ENCODE assay signal across 28 mouse cellular contexts in the genomic region with DNA sequence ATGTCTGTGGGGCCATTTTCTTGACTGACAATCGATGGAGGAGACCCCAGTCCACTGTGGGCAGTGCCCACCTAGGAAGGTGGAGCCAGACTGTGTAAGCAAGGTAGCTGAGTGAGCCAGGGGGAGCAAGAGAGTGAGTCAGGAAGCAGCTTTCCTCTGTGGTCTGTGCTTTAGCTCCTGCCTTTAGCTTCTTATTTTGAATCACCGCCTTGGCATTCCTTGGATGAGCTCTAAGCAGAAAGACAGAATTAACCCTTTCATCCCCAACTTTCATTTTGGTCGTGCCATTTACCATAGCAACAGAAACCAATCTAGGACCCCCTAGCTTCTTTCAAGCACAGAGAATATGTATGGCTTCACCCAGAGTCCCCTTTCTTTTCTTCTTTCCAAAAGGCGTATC. TPM values are rescaled to one million over a fixed set of nuclear protein-coding genes. Genes with fewer than 3 reads are reported as not detected.
DNase-seq lines count a peak whose midpoint lies in the region; ATAC-seq lines count a peak whose summit lies in the region.
"Had no signal": no experiment of that assay in that cellular context is flagged by ENCODE, and none has a peak within 500 bp of the region (broad histone marks: within the 10 kb centered on the region; RNA-seq: fewer than 3 reads in every experiment).

No protein-coding gene starts in this region.

- no peaks in the 10 kb centered on the region for H3K36me3 ChIP-seq in heart, embryonic 10.5 days
- no peaks in the 10 kb centered on the region for H3K36me3 ChIP-seq in limb, embryonic 12.5 days
- H3K36me3 ChIP-seq in limb, embryonic 10.5 days = no peaks in the 10 kb centered on the region
- H3K36me3 ChIP-seq: embryonic facial prominence, embryonic 12.5 days; forebrain, embryonic 10.5 days; G1E; heart, embryonic 13.5 days; hindbrain, embryonic 12.5 days; hindbrain, embryonic 15.5 days had no signal

- H3K4me1 ChIP-seq in heart, embryonic 10.5 days = peaks cover 27% of the 10 kb centered on the region
- peaks cover 20% of the 10 kb centered on the region for H3K4me1 ChIP-seq in limb, embryonic 12.5 days (replicated peaks)
- H3K4me1 ChIP-seq in limb, embryonic 10.5 days = peaks cover 29% of the 10 kb centered on the region
- H3K4me1 ChIP-seq: forebrain, embryonic 13.5 days had no signal

- DNase-seq in heart, embryonic 10.5 days (ENCODE audit: low spot score) = peak; percentile 52
- no peak for DNase-seq in heart, postnatal 25 days (ENCODE audit: low spot score)
- no peak for DNase-seq in limb, embryonic 10.5 days (ENCODE audit: low spot score)
- DNase-seq in 3T3-L1 (ENCODE audit: low read depth, low spot score) = peak; percentile 60
- DNase-seq in ZHBTc4 (ENCODE audit: low read depth, low spot score) = peak; percentile 31
- DNase-seq in cerebellum, adult 18-20 months = no peak
- no peak for DNase-seq in thymus, adult 18-20 months
- DNase-seq: adrenal gland, adult 2 months; adrenal gland, postnatal 14 days; cerebellum, adult 11 months; cerebellum, adult 8-10 months; cerebellum, postnatal 10 days; cerebellum, postnatal 36 days; embryo, embryonic 11 days; gastrocnemius, postnatal 14 days; heart, adult 18-20 months; heart, postnatal 14 days had no signal

- H3K4me2 ChIP-seq in limb, embryonic 12.5 days = no peak overlapping the region
- H3K4me2 ChIP-seq: embryonic facial prominence, embryonic 12.5 days; forebrain, embryonic 13.5 days; heart, embryonic 13.5 days; hindbrain, embryonic 12.5 days; hindbrain, embryonic 15.5 days had no signal

- no peak overlapping the region for H3K4me3 ChIP-seq in heart, embryonic 10.5 days
- H3K4me3 ChIP-seq in limb, embryonic 12.5 days (replicated peaks) = no peak overlapping the region
- H3K4me3 ChIP-seq in limb, embryonic 10.5 days = no peak overlapping the region
- H3K4me3 ChIP-seq: embryonic facial prominence, embryonic 12.5 days; forebrain, embryonic 10.5 days; forebrain, embryonic 13.5 days; heart, embryonic 13.5 days; hindbrain, embryonic 12.5 days; hindbrain, embryonic 15.5 days had no signal

- intact Hi-C loops in heart, postnatal 25 days (cut with DNase I) = no loop called here

- no peak overlapping the region for H3K27ac ChIP-seq in heart, embryonic 10.5 days
- peak overlapping the region; percentile 23; the same call in 1 of the 2 replicates for H3K27ac ChIP-seq in limb, embryonic 12.5 days
- no peak overlapping the region for H3K27ac ChIP-seq in limb, embryonic 10.5 days
- H3K27ac ChIP-seq: embryonic facial prominence, embryonic 12.5 days; forebrain, embryonic 13.5 days; heart, embryonic 13.5 days; hindbrain, embryonic 12.5 days; hindbrain, embryonic 15.5 days had no signal

- H3K9ac ChIP-seq in limb, embryonic 12.5 days (replicated peaks) = no peak overlapping the region
- H3K9ac ChIP-seq: embryonic facial prominence, embryonic 12.5 days; forebrain, embryonic 13.5 days; heart, embryonic 13.5 days; hindbrain, embryonic 12.5 days; hindbrain, embryonic 15.5 days had no signal

- WGBS in heart, embryonic 10.5 days = 53% methylated on average over 4 of the region's 4 CpGs
- 63% methylated on average over 4 of the region's 4 CpGs for WGBS in limb, embryonic 12.5 days
- WGBS in limb, embryonic 10.5 days = 73% methylated on average over 4 of the region's 4 CpGs

- peaks cover 84% of the 10 kb centered on the region for H3K27me3 ChIP-seq in heart, embryonic 10.5 days (ENCODE audit: insufficient read depth, poor library complexity, severe bottlenecking)
- H3K27me3 ChIP-seq in limb, embryonic 12.5 days = no peaks in the 10 kb centered on the region
- H3K27me3 ChIP-seq in limb, embryonic 10.5 days (ENCODE audit: low read depth, poor library complexity, severe bottlenecking) = no peaks in the 10 kb centered on the region
- H3K27me3 ChIP-seq: CH12.LX; embryonic facial prominence, embryonic 12.5 days; forebrain, embryonic 13.5 days; hindbrain, embryonic 15.5 days; Patski had no signal

- no peak for ATAC-seq in limb, embryonic 12.5 days (ENCODE audit: insufficient number of reproducible peaks, insufficient read depth, low FRiP score, low TSS enrichment, low read depth)
- ATAC-seq: forebrain, embryonic 13.5 days; forebrain, embryonic 16.5 days; Patski had no signal

- H3K9me3 ChIP-seq in heart, embryonic 10.5 days = no peaks in the 10 kb centered on the region
- no peaks in the 10 kb centered on the region for H3K9me3 ChIP-seq in limb, embryonic 12.5 days
- H3K9me3 ChIP-seq in limb, embryonic 10.5 days (replicated peaks) = no peaks in the 10 kb centered on the region
- H3K9me3 ChIP-seq: embryonic facial prominence, embryonic 12.5 days; forebrain, embryonic 10.5 days; forebrain, embryonic 13.5 days; heart, embryonic 13.5 days; hindbrain, embryonic 12.5 days; hindbrain, embryonic 15.5 days had no signal

RNA-seq across cellular contexts. Expression of a gene that starts 27.7 kb away (rescaled TPM):
- polyA plus RNA-seq in heart, embryonic 10.5 days (2016; fragmentation: Nextera tagmentation; extraction: Ambion mirVana) = 20.8 and 30.1 TPM in 2 replicates
- 100 to 1,000 TPM; 210 to 274 TPM for total RNA-seq in heart, postnatal 25 days (2021)
- 48.1 and 58.1 TPM in 2 replicates for polyA plus RNA-seq in limb, embryonic 12.5 days (2016; fragmentation: Nextera tagmentation; extraction: Ambion mirVana)
- polyA plus RNA-seq in limb, embryonic 10.5 days (2016; fragmentation: Nextera tagmentation; extraction: Ambion mirVana) = 21.8 and 28.9 TPM in 2 replicates
- polyA plus RNA-seq: G1E had no signal

RNA-seq across cellular contexts. Expression of a gene that starts 42.0 kb away (rescaled TPM):
- polyA plus RNA-seq in heart, embryonic 10.5 days (2016; fragmentation: Nextera tagmentation; extraction: Ambion mirVana) = 93.3 and 116 TPM in 2 replicates
- total RNA-seq in heart, postnatal 25 days (2021) = 1 to 10 TPM; 7.4 to 8.2 TPM
- polyA plus RNA-seq in limb, embryonic 12.5 days (2016; fragmentation: Nextera tagmentation; extraction: Ambion mirVana) = 57.6 and 65.6 TPM in 2 replicates
- polyA plus RNA-seq in limb, embryonic 10.5 days (2016; fragmentation: Nextera tagmentation; extraction: Ambion mirVana) = 25.7 and 33.5 TPM in 2 replicates
- total RNA-seq: CH12.LX had no signal
- polyA plus RNA-seq: G1E had no signal

Comparison
In these comparisons a context has a peak if more than half of its experiments do, and no peak if none do; other contexts are left out.
1. DNase-seq: peak in heart, embryonic 10.5 days (single experiment), 3T3-L1 (single experiment) and ZHBTc4 (single experiment); none in heart, postnatal 25 days (single experiment), limb, embryonic 10.5 days (single experiment), cerebellum, adult 18-20 months (0 of 2) and thymus, adult 18-20 months (0 of 2).